Mouse (Mus musculus): ENCODE measurements around the gene Gm3776. TPM values are rescaled to one million over a fixed set of nuclear protein-coding genes. Genes with fewer than 3 reads are reported as not detected.
"Not testable (repeated sequence)": the region's sequence is repeated elsewhere in the genome, so short reads cannot be mapped to it uniquely, and the experiment has no call there.

Gm3776 gene
- total and polyA plus RNA-seq, 2 experiments from 2014 or later: not detected

- H3K36me3 ChIP-seq (ENCODE audit: insufficient read depth, low read length); H3K27me3 ChIP-seq (ENCODE audit: insufficient read depth, low read length); DNase-seq (ENCODE audit: low spot score): not testable (repeated sequence)
Observed at GRCm38 (mm10) chr9:78255683-78256470, 1.1 kb upstream of the Gm3776 start.

GRCm38 (mm10) chr9:78259688-78260087 is 2.8 kb downstream of the Gm3776 start:
- WGBS: 0% methylated on average over 1 of the region's 6 CpGs

More at GRCm38 (mm10) chr9:78255683-78256470, 1.1 kb upstream of the Gm3776 start:
- not testable (repeated sequence) for H3K9me3 ChIP-seq (ENCODE audit: low read length); H3K9ac ChIP-seq (replicated peaks; ENCODE audit: low read length, poor library complexity, severe bottlenecking); ATAC-seq (ENCODE audit: low FRiP score); H3K27ac ChIP-seq (ENCODE audit: low read depth, low read length); H3K4me2 ChIP-seq (ENCODE audit: low read depth, low read length, poor library complexity, severe bottlenecking); H3K4me3 ChIP-seq (ENCODE audit: low read depth, low read length); H3K4me1 ChIP-seq (ENCODE audit: insufficient read depth, low read length)
- 76% methylated on average over 3 of the region's 4 CpGs for WGBS

GRCm38 (mm10) chr9:78270945-78271344 is 14.0 kb downstream of the Gm3776 start:
- DNase-seq (ENCODE audit: low spot score); H3K9ac ChIP-seq (replicated peaks; ENCODE audit: low read length, poor library complexity, severe bottlenecking); ATAC-seq (ENCODE audit: low FRiP score); H3K9me3 ChIP-seq (ENCODE audit: low read length); H3K27me3 ChIP-seq (ENCODE audit: insufficient read depth, low read length); H3K27ac ChIP-seq (ENCODE audit: low read depth, low read length); H3K36me3 ChIP-seq (ENCODE audit: insufficient read depth, low read length); H3K4me3 ChIP-seq (ENCODE audit: low read depth, low read length); H3K4me2 ChIP-seq (ENCODE audit: low read depth, low read length, poor library complexity, severe bottlenecking); H3K4me1 ChIP-seq (ENCODE audit: insufficient read depth, low read length): not testable (repeated sequence)
- 80% methylated on average over 3 of the region's 3 CpGs for WGBS

More at GRCm38 (mm10) chr9:78259688-78260087, 2.8 kb downstream of the Gm3776 start:
- ATAC-seq (ENCODE audit: low FRiP score); H3K4me1 ChIP-seq (ENCODE audit: insufficient read depth, low read length); H3K9ac ChIP-seq (replicated peaks; ENCODE audit: low read length, poor library complexity, severe bottlenecking); H3K27me3 ChIP-seq (ENCODE audit: insufficient read depth, low read length); H3K4me2 ChIP-seq (ENCODE audit: low read depth, low read length, poor library complexity, severe bottlenecking); H3K36me3 ChIP-seq (ENCODE audit: insufficient read depth, low read length); H3K4me3 ChIP-seq (ENCODE audit: low read depth, low read length); H3K9me3 ChIP-seq (ENCODE audit: low read length); DNase-seq (ENCODE audit: low spot score); H3K27ac ChIP-seq (ENCODE audit: low read depth, low read length): not testable (repeated sequence)
- peak; percentile 47 for TF ChIP-seq CTCF (IDR thresholded peaks at IDR 0.05)

- ATAC-seq (ENCODE audit: low FRiP score); H3K27me3 ChIP-seq (ENCODE audit: insufficient read depth, low read length); H3K36me3 ChIP-seq (ENCODE audit: insufficient read depth, low read length); H3K9ac ChIP-seq (replicated peaks; ENCODE audit: low read length, poor library complexity, severe bottlenecking); DNase-seq (ENCODE audit: low spot score); H3K4me1 ChIP-seq (ENCODE audit: insufficient read depth, low read length); H3K27ac ChIP-seq (ENCODE audit: low read depth, low read length); H3K4me3 ChIP-seq (ENCODE audit: low read depth, low read length); H3K9me3 ChIP-seq (ENCODE audit: low read length); H3K4me2 ChIP-seq (ENCODE audit: low read depth, low read length, poor library complexity, severe bottlenecking): not testable (repeated sequence)
- WGBS: 90% methylated on average over 4 of the region's 4 CpGs
Observed at GRCm38 (mm10) chr9:78282002-78282711, 25.2 kb downstream of the Gm3776 start.

- ATAC-seq (ENCODE audit: low FRiP score); H3K9ac ChIP-seq (replicated peaks; ENCODE audit: low read length, poor library complexity, severe bottlenecking); H3K27me3 ChIP-seq (ENCODE audit: insufficient read depth, low read length); DNase-seq (ENCODE audit: low spot score); H3K4me2 ChIP-seq (ENCODE audit: low read depth, low read length, poor library complexity, severe bottlenecking); H3K9me3 ChIP-seq (ENCODE audit: low read length); H3K4me3 ChIP-seq (ENCODE audit: low read depth, low read length); H3K4me1 ChIP-seq (ENCODE audit: insufficient read depth, low read length); H3K36me3 ChIP-seq (ENCODE audit: insufficient read depth, low read length); H3K27ac ChIP-seq (ENCODE audit: low read depth, low read length): not testable (repeated sequence)
- WGBS: 83% methylated on average over 1 of the region's 1 CpGs
Observed at GRCm38 (mm10) chr9:78289063-78289462, 32.1 kb downstream of the Gm3776 start.

- not testable (repeated sequence) for H3K4me1 ChIP-seq (ENCODE audit: insufficient read depth, low read length); H3K36me3 ChIP-seq (ENCODE audit: insufficient read depth, low read length); H3K27me3 ChIP-seq (ENCODE audit: insufficient read depth, low read length); H3K4me2 ChIP-seq (ENCODE audit: low read depth, low read length, poor library complexity, severe bottlenecking); H3K9ac ChIP-seq (replicated peaks; ENCODE audit: low read length, poor library complexity, severe bottlenecking); H3K4me3 ChIP-seq (ENCODE audit: low read depth, low read length); DNase-seq (ENCODE audit: low spot score); H3K9me3 ChIP-seq (ENCODE audit: low read length); ATAC-seq (ENCODE audit: low FRiP score); H3K27ac ChIP-seq (ENCODE audit: low read depth, low read length)
- 81% methylated on average over 3 of the region's 3 CpGs for WGBS
Observed at GRCm38 (mm10) chr9:78289723-78290122, 32.8 kb downstream of the Gm3776 start, which contains the start of gene Gm10639. TSS of gene Gm10639 (plus strand) at chr9:78289923.

- 90% methylated on average over 8 of the region's 8 CpGs for WGBS
- H3K4me3 ChIP-seq (ENCODE audit: low read depth, low read length): not testable (repeated sequence)
Observed at GRCm38 (mm10) chr9:78292462-78292861, 35.5 kb downstream of the Gm3776 start.

GRCm38 (mm10) chr9:78293683-78294082 is 36.8 kb downstream of the Gm3776 start:
- not testable (repeated sequence) for ATAC-seq (ENCODE audit: low FRiP score); H3K4me2 ChIP-seq (ENCODE audit: low read depth, low read length, poor library complexity, severe bottlenecking); H3K4me1 ChIP-seq (ENCODE audit: insufficient read depth, low read length); H3K27me3 ChIP-seq (ENCODE audit: insufficient read depth, low read length); H3K9ac ChIP-seq (replicated peaks; ENCODE audit: low read length, poor library complexity, severe bottlenecking); H3K4me3 ChIP-seq (ENCODE audit: low read depth, low read length); H3K9me3 ChIP-seq (ENCODE audit: low read length); H3K36me3 ChIP-seq (ENCODE audit: insufficient read depth, low read length); DNase-seq (ENCODE audit: low spot score); H3K27ac ChIP-seq (ENCODE audit: low read depth, low read length)
- 100% methylated on average over 1 of the region's 1 CpGs for WGBS

More at GRCm38 (mm10) chr9:78292462-78292861, 35.5 kb downstream of the Gm3776 start:
- not testable (repeated sequence) for H3K4me1 ChIP-seq (ENCODE audit: insufficient read depth, low read length); H3K36me3 ChIP-seq (ENCODE audit: insufficient read depth, low read length); H3K9me3 ChIP-seq (ENCODE audit: low read length); ATAC-seq (ENCODE audit: low FRiP score); DNase-seq (ENCODE audit: low spot score); H3K27ac ChIP-seq (ENCODE audit: low read depth, low read length); H3K27me3 ChIP-seq (ENCODE audit: insufficient read depth, low read length); H3K9ac ChIP-seq (replicated peaks; ENCODE audit: low read length, poor library complexity, severe bottlenecking); H3K4me2 ChIP-seq (ENCODE audit: low read depth, low read length, poor library complexity, severe bottlenecking)

All from midbrain, postnatal 0 days (tissue).